Mouse (Mus musculus) adrenal gland, adult (tissue): ENCODE results near the gene Pcif1.

ENCODE experiments used
- DNase-seq, 2 experiments: peaks; one replicate each; pipeline ENCODE4 v3.0.0; 2022 to 2023; ENCODE audit warnings: low spot score in 1 of 2; ENCODE audit not compliant: inconsistent age in 2 of 2

Gene Pcif1

GRCm38 (mm10) chr2:164916820-164917219 is 37.7 kb downstream of the Pcif1 start:
- DNase-seq, result no peak

GRCm38 (mm10) chr2:164917371-164917770 is 38.3 kb downstream of the Pcif1 start:
- no peak for DNase-seq

- DNase-seq, result no peak
Measured at GRCm38 (mm10) chr2:164918325-164918724, 39.2 kb downstream of the Pcif1 start.

GRCm38 (mm10) chr2:164921984-164922383 is 42.9 kb downstream of the Pcif1 start:
- DNase-seq, result no peak

GRCm38 (mm10) chr2:164923291-164923690 is 44.2 kb downstream of the Pcif1 start:
- peak; percentile 65 to 82 for DNase-seq

- DNase-seq, result peak; percentile 92 to 98
Measured at GRCm38 (mm10) chr2:164924100-164924857, 45.2 kb downstream of the Pcif1 start.

- peak; percentile 66 to 77 for DNase-seq
Measured at GRCm38 (mm10) chr2:164930706-164931581, 51.8 kb downstream of the Pcif1 start.

- DNase-seq, result no peak
Measured at GRCm38 (mm10) chr2:164933534-164933933, 54.4 kb downstream of the Pcif1 start.

- no peak for DNase-seq
Measured at GRCm38 (mm10) chr2:164935991-164936390, 56.9 kb downstream of the Pcif1 start.

GRCm38 (mm10) chr2:164938146-164939091 is 59.3 kb downstream of the Pcif1 start:
- peak; percentile 49 to 67 for DNase-seq

GRCm38 (mm10) chr2:164939106-164939505 is 60.0 kb downstream of the Pcif1 start:
- DNase-seq, result no peak

- no peak for DNase-seq
Measured at GRCm38 (mm10) chr2:164940140-164940830, 61.2 kb downstream of the Pcif1 start, which contains the start of gene Mmp9. Gene Mmp9, plus strand, starts transcription at chr2:164940780.

- DNase-seq, result peak in 1 of 2 experiments; percentile 81
Measured at GRCm38 (mm10) chr2:164942692-164943290, 63.7 kb downstream of the Pcif1 start.
